Mouse (Mus musculus) heart, postnatal 0 days (tissue): ENCODE results near the gene Olfr1353. TPM values are rescaled to one million over a fixed set of nuclear protein-coding genes. Genes with fewer than 3 reads are reported as not detected.
"Not testable (repeated sequence)": the region's sequence is repeated elsewhere in the genome, so short reads cannot be mapped to it uniquely, and the experiment has no call there.

Experiments
- ATAC-seq: fragments of 200-750 bp; cut with Nextera tagmentation; 2 replicates; pipeline ENCODE4 v1.8.0; 2017; ENCODE audit warnings: low read depth, moderate number of reproducible peaks, moderate library complexity; ENCODE audit not compliant: insufficient read depth
- DNase-seq: peaks from one replicate; pipeline ENCODE4 v3.0.0-alpha.2; 2016; ENCODE audit warnings: low spot score
- H3K27ac ChIP-seq: fragments of 300-500 bp; sonication (generic); 2 replicates; pipeline ENCODE4 v1.5.1; 2014; ENCODE audit warnings: low read depth, mild to moderate bottlenecking
- H3K27me3 ChIP-seq: fragments of 300-500 bp; sonication (generic); 2 replicates; pipeline ENCODE4 v1.6.1; 2014; ENCODE audit warnings: low read length, mixed read lengths; ENCODE audit not compliant: control insufficient read depth, insufficient read depth
- H3K36me3 ChIP-seq: fragments of 300-500 bp; sonication (generic); replicated peaks from 2 replicates; pipeline ENCODE4 v1.6.1; 2014; ENCODE audit warnings: low read length, mixed read lengths; ENCODE audit not compliant: control insufficient read depth, insufficient read depth
- H3K4me1 ChIP-seq: fragments of 300-500 bp; sonication (generic); 2 replicates; pipeline ENCODE4 v1.6.1; 2014; ENCODE audit warnings: antibody characterized with exemption; ENCODE audit not compliant: control insufficient read depth, insufficient read depth
- H3K4me2 ChIP-seq: fragments of 300-500 bp; sonication (generic); 2 replicates; pipeline ENCODE4 v1.6.1; 2014; ENCODE audit warnings: low read depth, mild to moderate bottlenecking, low read length, moderate library complexity
- H3K4me3 ChIP-seq: fragments of 300-500 bp; sonication (generic); 2 replicates; pipeline ENCODE4 v1.5.1; 2014; ENCODE audit warnings: low read depth, low read length
- H3K9ac ChIP-seq: fragments of 300-500 bp; sonication (generic); replicated peaks from 2 replicates; pipeline ENCODE4 v1.6.1; 2014; ENCODE audit warnings: low read depth, low read length, mixed read lengths
- H3K9me3 ChIP-seq: fragments of 300-500 bp; sonication (generic); replicated peaks from 2 replicates; pipeline ENCODE4 v1.6.1; 2016; ENCODE audit warnings: low read length; ENCODE audit not compliant: control insufficient read depth
- CTCF ChIP-seq: IDR thresholded peaks from 2 replicates; pipeline ENCODE4 v1.5.1; 2016; ENCODE audit warnings: antibody characterized with exemption, control low read depth, low read depth
- EP300 ChIP-seq: IDR thresholded peaks from 2 replicates; pipeline ENCODE4 v1.6.1; 2016; ENCODE audit warnings: antibody characterized with exemption, low read depth
- WGBS: fragments of 180-500 bp; shearing (Covaris S2); extraction: QIAGEN DNeasy Blood & Tissue Kit; methylation state at CpG from one replicate; pipeline ENCODE4 v1.1.7; 2014; 5-methylcytosine and 5-hydroxymethylcytosine counted together
- polyA plus RNA-seq: library from polyadenylated mRNA; unstranded; fragments of >200 nt; fragmentation: Nextera tagmentation; extraction: Ambion mirVana; gene quantifications from 2 replicates; pipeline ENCODE4 v1.2.1, GENCODE M21; 2015
- total RNA-seq: library from RNA; depleted of rRNA; stranded (reverse); fragments of >200 nt; gene quantifications from 2 replicates; pipeline ENCODE4 v1.2.3, GENCODE M21; 2014; ENCODE audit warnings: low replicate concordance; rRNA removed

Gene Olfr1353
- total RNA-seq (not detected in 2 replicates), polyA plus RNA-seq (not detected in 2 replicates)

GRCm38 (mm10) chr10:78963009-78963408, at the start of gene Olfr1353:
Gene Olfr1353 (plus strand): TSS chr10:78963309.
- H3K4me3 ChIP-seq, H3K27ac ChIP-seq, H3K9me3 ChIP-seq, ATAC-seq, H3K4me1 ChIP-seq, DNase-seq, H3K4me2 ChIP-seq, H3K9ac ChIP-seq, H3K36me3 ChIP-seq, H3K27me3 ChIP-seq: not testable (repeated sequence)

DNA sequence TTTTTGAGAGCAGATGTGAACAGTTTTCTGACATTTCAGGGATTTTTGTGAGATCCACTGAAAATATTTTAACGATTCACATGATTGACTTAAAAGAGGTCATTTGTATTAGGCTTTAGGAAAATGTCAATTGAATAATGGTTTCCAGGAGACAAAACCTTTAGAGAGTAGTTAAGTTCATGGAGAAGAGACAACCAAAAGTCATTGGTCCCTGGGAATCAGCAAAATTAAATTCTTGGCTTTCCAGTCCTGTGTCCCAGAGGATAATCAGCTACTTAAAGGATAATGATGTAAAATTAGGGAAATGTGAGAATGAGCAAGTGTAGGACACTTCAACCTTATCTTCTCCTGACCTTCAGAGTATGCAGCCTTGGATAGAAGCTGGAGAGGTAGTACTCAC, 12.8 kb upstream of the Olfr1353 start, which contains the start of gene Olfr8:
TSS of gene Olfr8 (plus strand) at position 301 of the 400 bp plus-strand sequence.
- H3K27me3 ChIP-seq, H3K9me3 ChIP-seq, H3K36me3 ChIP-seq, H3K4me3 ChIP-seq, DNase-seq, H3K9ac ChIP-seq, H3K4me1 ChIP-seq, ATAC-seq, H3K27ac ChIP-seq, H3K4me2 ChIP-seq: not testable (repeated sequence)
- WGBS, result 73% methylated on average over 1 of the region's 1 CpGs

GRCm38 (mm10) chr10:78980750-78981149, 17.6 kb downstream of the Olfr1353 start, which contains the start of gene Olfr1352:
Gene Olfr1352 (plus strand): TSS chr10:78981050.
- no peak within 1 kb of the TSS for H3K27ac ChIP-seq
- H3K9ac ChIP-seq, result no peak within 1 kb of the TSS
- no peaks in the 10 kb centered on the region for H3K36me3 ChIP-seq
- TF ChIP-seq EP300 (no peak), CTCF (no peak)
- no peaks in the 10 kb centered on the region for H3K27me3 ChIP-seq
- DNase-seq (no peak), ATAC-seq (no peak)
- H3K4me2 ChIP-seq, result no peak within 1 kb of the TSS
- H3K9me3 ChIP-seq, result no peaks in the 10 kb centered on the region
- H3K4me1 ChIP-seq, result no peaks in the 10 kb centered on the region
- H3K4me3 ChIP-seq, result no peak within 1 kb of the TSS

GRCm38 (mm10) chr10:79012172-79012571, 49.1 kb downstream of the Olfr1353 start, which contains the start of gene Olfr1351:
Gene Olfr1351 (plus strand): TSS chr10:79012472.
- no peak within 1 kb of the TSS for H3K4me2 ChIP-seq
- no peak for ATAC-seq

More at GRCm38 (mm10) chr10:79012172-79012571, 49.1 kb downstream of the Olfr1353 start, which contains the start of gene Olfr1351:
- no peaks in the 10 kb centered on the region for H3K4me1 ChIP-seq
- H3K9ac ChIP-seq, result no peak within 1 kb of the TSS
- no peaks in the 10 kb centered on the region for H3K9me3 ChIP-seq
- no peak for TF ChIP-seq EP300
- no peak for TF ChIP-seq CTCF
- no peak for DNase-seq
- no peak within 1 kb of the TSS for H3K4me3 ChIP-seq
- no peak within 1 kb of the TSS for H3K27ac ChIP-seq
- 70% methylated on average over 1 of the region's 1 CpGs for WGBS
- H3K27me3 ChIP-seq, result no peaks in the 10 kb centered on the region
- H3K36me3 ChIP-seq, result no peaks in the 10 kb centered on the region

Other genes starting within 250 kb of the Olfr1353 start
- not detected in 2 replicates for gene Casp14, start 245.0 kb upstream of the Olfr1353 start, total RNA-seq
- gene Casp14, start 245.0 kb upstream of the Olfr1353 start, polyA plus RNA-seq, result not detected in 2 replicates
- gene Ccdc105, start 210.2 kb upstream of the Olfr1353 start, total RNA-seq, result not detected in 2 replicates
- not detected in 2 replicates for gene Ccdc105, start 210.2 kb upstream of the Olfr1353 start, polyA plus RNA-seq
- 0.42 TPM in 1 of 2 replicates, not detected in the other for gene Slc1a6, start 182.8 kb upstream of the Olfr1353 start, total RNA-seq
- gene Slc1a6, start 182.8 kb upstream of the Olfr1353 start, polyA plus RNA-seq, result 0.16 and 0.25 TPM in 2 replicates
- gene Olfr1356, start 111.1 kb upstream of the Olfr1353 start, total RNA-seq, result not detected in 2 replicates
- gene Olfr1356, start 111.1 kb upstream of the Olfr1353 start, polyA plus RNA-seq, result not detected in 2 replicates
- not detected in 2 replicates for gene Olfr1355, start 87.8 kb upstream of the Olfr1353 start, total RNA-seq
- not detected in 2 replicates for gene Olfr1355, start 87.8 kb upstream of the Olfr1353 start, polyA plus RNA-seq
- not detected in 2 replicates for gene Olfr1354, start 50.1 kb upstream of the Olfr1353 start, total RNA-seq
- not detected in 2 replicates for gene Olfr1354, start 50.1 kb upstream of the Olfr1353 start, polyA plus RNA-seq
- gene Olfr8, start 12.7 kb upstream of the Olfr1353 start, total RNA-seq, result not detected in 2 replicates
- gene Olfr8, start 12.7 kb upstream of the Olfr1353 start, polyA plus RNA-seq, result not detected in 2 replicates
- gene Olfr1352, start 17.7 kb downstream of the Olfr1353 start, total RNA-seq, result not detected in 2 replicates
- gene Olfr1352, start 17.7 kb downstream of the Olfr1353 start, polyA plus RNA-seq, result not detected in 2 replicates
- gene Olfr1351, start 49.2 kb downstream of the Olfr1353 start, total RNA-seq, result not detected in 2 replicates
- gene Olfr1351, start 49.2 kb downstream of the Olfr1353 start, polyA plus RNA-seq, result not detected in 2 replicates
- not detected in 2 replicates for gene Olfr57, start 65.4 kb downstream of the Olfr1353 start, total RNA-seq
- gene Olfr57, start 65.4 kb downstream of the Olfr1353 start, polyA plus RNA-seq, result not detected in 2 replicates
- gene 2610008E11Rik, start 134.3 kb downstream of the Olfr1353 start, total RNA-seq, result 7.7 and 10.9 TPM in 2 replicates
- gene 2610008E11Rik, start 134.3 kb downstream of the Olfr1353 start, polyA plus RNA-seq, result 13.0 and 14.0 TPM in 2 replicates
- not detected in 2 replicates for gene Vmn2r80, start 185.5 kb downstream of the Olfr1353 start, total RNA-seq
- not detected in 2 replicates for gene Vmn2r80, start 185.5 kb downstream of the Olfr1353 start, polyA plus RNA-seq